Mouse (Mus musculus) mammary gland, adult 2 months (tissue): ENCODE data around the gene Il12rb1. TPM values are rescaled to one million over a fixed set of nuclear protein-coding genes. Genes with fewer than 3 reads are reported as not detected.

Source experiments
- polyA plus RNA-seq: library from polyadenylated mRNA; depleted of rRNA; stranded (reverse); fragments of >200 nt; gene quantifications from 2 replicates; pipeline ENCODE4 v1.2.3, GENCODE M21; 2012; ENCODE audit warnings: low replicate concordance; rRNA removed

The Il12rb1 gene
- polyA plus RNA-seq: 2.4 and 4.3 TPM in 2 replicates

GRCm38 (mm10) chr8:70808239-70808638 is at the start of gene Il12rb1:
Gene Il12rb1, plus strand, starts transcription at chr8:70808449.

GRCm38 (mm10) chr8:70760775-70761406 is 47.4 kb upstream of the Il12rb1 start, which contains the start of gene Mpv17l2:
Gene Mpv17l2, minus strand, starts transcription at chr8:70760946.

GRCm38 (mm10) chr8:70776496-70777444 is 31.5 kb upstream of the Il12rb1 start, which contains the start of gene Pik3r2:
Gene Pik3r2, minus strand, starts transcription at chr8:70776713.

GRCm38 (mm10) chr8:70804481-70805206 is 3.6 kb upstream of the Il12rb1 start, which contains the start of gene Mast3:
Gene Mast3, minus strand, starts transcription at chr8:70805054.

GRCm38 (mm10) chr8:70839408-70840351 is 31.4 kb downstream of the Il12rb1 start, which contains the start of gene Arrdc2:
Gene Arrdc2, minus strand, starts transcription at chr8:70839720.

GRCm38 (mm10) chr8:70862824-70863641 is 54.8 kb downstream of the Il12rb1 start, which contains the start of gene Kcnn1:
Gene Kcnn1, minus strand, starts transcription at chr8:70863258.

Other genes starting within 250 kb of the Il12rb1 start
- gene Isyna1, start 214.1 kb upstream of the Il12rb1 start, polyA plus RNA-seq: 107 and 194 TPM in 2 replicates
- gene Ssbp4, start 199.6 kb upstream of the Il12rb1 start, polyA plus RNA-seq: 143 and 413 TPM in 2 replicates
- gene Lrrc25, start 192.3 kb upstream of the Il12rb1 start, polyA plus RNA-seq: 23.8 and 34.0 TPM in 2 replicates
- 1.3 and 4.8 TPM in 2 replicates for gene Gdf15, start 176.0 kb upstream of the Il12rb1 start, polyA plus RNA-seq
- gene Pgpep1, start 148.1 kb upstream of the Il12rb1 start, polyA plus RNA-seq: 36.5 and 50.6 TPM in 2 replicates
- gene Lsm4, start 135.2 kb upstream of the Il12rb1 start, polyA plus RNA-seq: 62.1 and 102 TPM in 2 replicates
- gene Jund, start 109.5 kb upstream of the Il12rb1 start, polyA plus RNA-seq: 185 and 938 TPM in 2 replicates
- 0.03 and 0.04 TPM in 2 replicates for gene Iqcn, start 105.0 kb upstream of the Il12rb1 start, polyA plus RNA-seq
- gene Gm3336, start 89.9 kb upstream of the Il12rb1 start, polyA plus RNA-seq: 0.20 and 0.50 TPM in 2 replicates
- 5.5 and 6.5 TPM in 2 replicates for gene Pde4c, start 84.7 kb upstream of the Il12rb1 start, polyA plus RNA-seq
- 32.7 and 43.5 TPM in 2 replicates for gene Rab3a, start 53.8 kb upstream of the Il12rb1 start, polyA plus RNA-seq
- gene Mpv17l2, start 47.5 kb upstream of the Il12rb1 start, polyA plus RNA-seq: 69.3 and 175 TPM in 2 replicates
- gene Pik3r2, start 31.7 kb upstream of the Il12rb1 start, polyA plus RNA-seq: 149 and 256 TPM in 2 replicates
- 90.3 and 270 TPM in 2 replicates for gene Mast3, start 3.4 kb upstream of the Il12rb1 start, polyA plus RNA-seq
- 47.5 and 97.3 TPM in 2 replicates for gene Arrdc2, start 31.3 kb downstream of the Il12rb1 start, polyA plus RNA-seq
- gene Kcnn1, start 54.8 kb downstream of the Il12rb1 start, polyA plus RNA-seq: 12.7 and 19.0 TPM in 2 replicates
- gene Ccdc124, start 65.5 kb downstream of the Il12rb1 start, polyA plus RNA-seq: 38.1 and 57.1 TPM in 2 replicates
- 118 and 221 TPM in 2 replicates for gene Slc5a5, start 84.3 kb downstream of the Il12rb1 start, polyA plus RNA-seq
- gene Rpl18a, start 89.0 kb downstream of the Il12rb1 start, polyA plus RNA-seq: 5,038 and 8,367 TPM in 2 replicates
- gene Map1s, start 97.5 kb downstream of the Il12rb1 start, polyA plus RNA-seq: 52.8 and 110 TPM in 2 replicates